Mouse (Mus musculus): ENCODE measurements at regions not wholly inside any gene's neighbourhood (a gene's known extent, or its start where the extent isn't known, plus 50 kb on each side); places are given as distances from the start of the nearest gene placed in this dataset.

- 61% methylated on average over 6 of the region's 6 CpGs for WGBS
- no peak overlapping the region for H3K4me3 ChIP-seq (replicated peaks; ENCODE audit: extremely low read depth, low read depth, low read length)
- TF ChIP-seq POLR2A (IDR thresholded peaks at IDR 0.05; ENCODE audit: borderline replicate concordance, extremely low read depth, low read depth, low read length): no peak
- no peak for TF ChIP-seq CTCF (IDR thresholded peaks at IDR 0.05; ENCODE audit: insufficient read depth, low read length)
- H3K4me1 ChIP-seq (ENCODE audit: control insufficient read depth, insufficient read depth, low read length): peaks cover 6% of the 10 kb centered on the region
- DNase-seq: no peak
These were observed 509.4 kb downstream of the Nfib start for GRCm38 (mm10) chr4:82196024-82196647.

- no peak for TF ChIP-seq POLR2A (IDR thresholded peaks at IDR 0.05; ENCODE audit: borderline replicate concordance, extremely low read depth, low read depth, low read length)
- no peak for TF ChIP-seq CTCF (IDR thresholded peaks at IDR 0.05; ENCODE audit: insufficient read depth, low read length)
- 89% methylated on average over 5 of the region's 5 CpGs for WGBS
- no peaks in the 10 kb centered on the region for H3K4me1 ChIP-seq (ENCODE audit: control insufficient read depth, insufficient read depth, low read length)
- DNase-seq: no peak
- H3K4me3 ChIP-seq (replicated peaks; ENCODE audit: extremely low read depth, low read depth, low read length): no peak overlapping the region
These were observed 511.6 kb downstream of the Nfib start for GRCm38 (mm10) chr4:82193905-82194304.

GRCm38 (mm10) chr4:82186892-82187291, 518.7 kb downstream of the Nfib start:
- WGBS: 95% methylated on average over 3 of the region's 3 CpGs
- no peak for TF ChIP-seq POLR2A (IDR thresholded peaks at IDR 0.05; ENCODE audit: borderline replicate concordance, extremely low read depth, low read depth, low read length)
- no peak for TF ChIP-seq CTCF (IDR thresholded peaks at IDR 0.05; ENCODE audit: insufficient read depth, low read length)
- DNase-seq: no peak
- Histone ChIP-seq H3K4me3 (replicated peaks; ENCODE audit: extremely low read depth, low read depth, low read length) (no peak overlapping the region), H3K4me1 (ENCODE audit: control insufficient read depth, insufficient read depth, low read length) (no peaks in the 10 kb centered on the region)

GRCm38 (mm10) chr4:82183974-82184373, 521.6 kb downstream of the Nfib start:
- Histone ChIP-seq H3K4me1 (ENCODE audit: control insufficient read depth, insufficient read depth, low read length) (no peaks in the 10 kb centered on the region), H3K4me3 (replicated peaks; ENCODE audit: extremely low read depth, low read depth, low read length) (no peak overlapping the region)
- no peak for DNase-seq
- 92% methylated on average over 1 of the region's 1 CpGs for WGBS
- TF ChIP-seq POLR2A (IDR thresholded peaks at IDR 0.05; ENCODE audit: borderline replicate concordance, extremely low read depth, low read depth, low read length): no peak
- TF ChIP-seq CTCF (IDR thresholded peaks at IDR 0.05; ENCODE audit: insufficient read depth, low read length): no peak

GRCm38 (mm10) chr4:82178112-82178511, 527.4 kb downstream of the Nfib start:
- Histone ChIP-seq H3K4me1 (ENCODE audit: control insufficient read depth, insufficient read depth, low read length) (peaks cover 6% of the 10 kb centered on the region), H3K4me3 (replicated peaks; ENCODE audit: extremely low read depth, low read depth, low read length) (no peak overlapping the region)
- DNase-seq: no peak
- TF ChIP-seq CTCF (IDR thresholded peaks at IDR 0.05; ENCODE audit: insufficient read depth, low read length): no peak
- no peak for TF ChIP-seq POLR2A (IDR thresholded peaks at IDR 0.05; ENCODE audit: borderline replicate concordance, extremely low read depth, low read depth, low read length)
- 74% methylated on average over 5 of the region's 5 CpGs for WGBS

- no peak for TF ChIP-seq POLR2A (IDR thresholded peaks at IDR 0.05; ENCODE audit: borderline replicate concordance, extremely low read depth, low read depth, low read length)
- no peak for TF ChIP-seq CTCF (IDR thresholded peaks at IDR 0.05; ENCODE audit: insufficient read depth, low read length)
- Histone ChIP-seq H3K4me3 (replicated peaks; ENCODE audit: extremely low read depth, low read depth, low read length) (no peak overlapping the region), H3K4me1 (ENCODE audit: control insufficient read depth, insufficient read depth, low read length) (peaks cover 6% of the 10 kb centered on the region)
- DNase-seq: no peak
- WGBS: 96% methylated on average over 8 of the region's 8 CpGs
These were observed 528.8 kb downstream of the Nfib start for GRCm38 (mm10) chr4:82176723-82177122.

- WGBS: 39% methylated on average over 17 of the region's 17 CpGs
- DNase-seq: no peak
- Histone ChIP-seq H3K4me1 (ENCODE audit: control insufficient read depth, insufficient read depth, low read length) (peaks cover 6% of the 10 kb centered on the region), H3K4me3 (replicated peaks; ENCODE audit: extremely low read depth, low read depth, low read length) (peak overlapping the region; percentile 14)
- no peak for TF ChIP-seq CTCF (IDR thresholded peaks at IDR 0.05; ENCODE audit: insufficient read depth, low read length)
- TF ChIP-seq POLR2A (IDR thresholded peaks at IDR 0.05; ENCODE audit: borderline replicate concordance, extremely low read depth, low read depth, low read length): no peak
These were observed 532.0 kb downstream of the Nfib start for GRCm38 (mm10) chr4:82173461-82174085.

GRCm38 (mm10) chr4:82170930-82171329, 534.6 kb downstream of the Nfib start:
- H3K4me1 ChIP-seq (ENCODE audit: control insufficient read depth, insufficient read depth, low read length): peaks cover 6% of the 10 kb centered on the region
- no peak for DNase-seq
- no peak overlapping the region for H3K4me3 ChIP-seq (replicated peaks; ENCODE audit: extremely low read depth, low read depth, low read length)
- 52% methylated on average over 4 of the region's 4 CpGs for whole genome bisulfite sequencing
- no peak for TF ChIP-seq POLR2A (IDR thresholded peaks at IDR 0.05; ENCODE audit: borderline replicate concordance, extremely low read depth, low read depth, low read length)
- no peak for TF ChIP-seq CTCF (IDR thresholded peaks at IDR 0.05; ENCODE audit: insufficient read depth, low read length)

GRCm38 (mm10) chr4:82168032-82168431, 537.5 kb downstream of the Nfib start:
- Histone ChIP-seq H3K4me3 (replicated peaks; ENCODE audit: extremely low read depth, low read depth, low read length) (no peak overlapping the region), H3K4me1 (ENCODE audit: control insufficient read depth, insufficient read depth, low read length) (no peaks in the 10 kb centered on the region)
- DNase-seq: no peak
- 77% methylated on average over 5 of the region's 5 CpGs for WGBS
- no peak for TF ChIP-seq POLR2A (IDR thresholded peaks at IDR 0.05; ENCODE audit: borderline replicate concordance, extremely low read depth, low read depth, low read length)
- TF ChIP-seq CTCF (IDR thresholded peaks at IDR 0.05; ENCODE audit: insufficient read depth, low read length): no peak

GRCm38 (mm10) chr4:82167396-82167795, 538.2 kb downstream of the Nfib start:
- 66% methylated on average over 5 of the region's 5 CpGs for WGBS
- DNase-seq: no peak
- no peak for TF ChIP-seq POLR2A (IDR thresholded peaks at IDR 0.05; ENCODE audit: borderline replicate concordance, extremely low read depth, low read depth, low read length)
- TF ChIP-seq CTCF (IDR thresholded peaks at IDR 0.05; ENCODE audit: insufficient read depth, low read length): no peak
- H3K4me1 ChIP-seq (ENCODE audit: control insufficient read depth, insufficient read depth, low read length): no peaks in the 10 kb centered on the region
- H3K4me3 ChIP-seq (replicated peaks; ENCODE audit: extremely low read depth, low read depth, low read length): no peak overlapping the region
